ENCODE assay signal across 28 mouse cellular contexts in the genomic region with DNA sequence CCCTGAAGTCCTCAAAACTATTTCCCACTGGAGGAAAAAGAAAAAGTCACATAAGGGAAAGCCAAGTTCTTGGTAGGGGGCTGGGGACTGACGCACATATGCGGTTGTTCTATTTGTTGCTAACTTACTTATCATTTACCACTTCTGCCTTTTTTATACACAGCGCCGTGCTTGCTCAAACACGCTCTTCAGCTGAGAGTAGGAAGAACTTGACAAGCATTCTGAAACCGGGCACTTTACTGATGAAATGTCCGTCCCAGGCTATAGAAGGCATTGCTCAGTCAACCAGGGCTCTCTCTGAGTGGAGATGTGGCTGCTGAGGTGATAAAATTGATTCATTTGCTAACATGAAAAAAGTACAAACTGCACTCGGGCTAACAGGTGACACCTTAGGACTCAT. TPM values are rescaled to one million over a fixed set of nuclear protein-coding genes. Genes with fewer than 3 reads are reported as not detected.
DNase-seq lines count a peak whose midpoint lies in the region; ATAC-seq and TF ChIP-seq lines count a peak whose summit lies in the region.
"Had no signal": no experiment of that assay in that cellular context is flagged by ENCODE, and none has a peak within 500 bp of the region (broad histone marks: within the 10 kb centered on the region; RNA-seq: fewer than 3 reads in every experiment).

No protein-coding gene starts in this region.

- no peak overlapping the region for H3K9ac ChIP-seq in lung, postnatal 0 days (replicated peaks; ENCODE audit: low read depth)
- H3K9ac ChIP-seq: embryonic facial prominence, embryonic 13.5 days; embryonic facial prominence, embryonic 15.5 days; forebrain, embryonic 12.5 days had no signal

- TF ChIP-seq CTCF in lung, postnatal 0 days (IDR thresholded peaks at IDR 0.05), result no peak
- no peak for TF ChIP-seq CTCF in lung, adult 2 months (IDR thresholded peaks at IDR 0.05; ENCODE audit: insufficient read depth, low read length)

- 62% methylated on average over 8 of the region's 8 CpGs for WGBS in lung, postnatal 0 days
- 66% methylated on average over 8 of the region's 8 CpGs for WGBS in lung, adult 2 months

- no peak overlapping the region for H3K27ac ChIP-seq in lung, postnatal 0 days (ENCODE audit: low read length)
- H3K27ac ChIP-seq: embryonic facial prominence, embryonic 13.5 days; embryonic facial prominence, embryonic 15.5 days; forebrain, embryonic 10.5 days; forebrain, embryonic 12.5 days had no signal

- no peaks in the 10 kb centered on the region for H3K4me1 ChIP-seq in lung, postnatal 0 days (ENCODE audit: insufficient read depth, low read depth, low read length)
- H3K4me1 ChIP-seq in lung, adult 2 months (ENCODE audit: control insufficient read depth, insufficient read depth, low read length), result no peaks in the 10 kb centered on the region
- H3K4me1 ChIP-seq: embryonic facial prominence, embryonic 13.5 days; embryonic facial prominence, embryonic 15.5 days; forebrain, embryonic 10.5 days; forebrain, embryonic 12.5 days had no signal

- intact Hi-C loops in heart, postnatal 10 days (cut with DNase I), result no loop called here

- H3K27me3 ChIP-seq in lung, postnatal 0 days (replicated peaks; ENCODE audit: insufficient read depth, low read length), result no peaks in the 10 kb centered on the region
- H3K27me3 ChIP-seq: embryonic facial prominence, embryonic 13.5 days; embryonic facial prominence, embryonic 15.5 days; forebrain, embryonic 12.5 days had no signal

- ATAC-seq in lung, postnatal 0 days, result no peak
- peak; percentile 96 for ATAC-seq in megakaryocyte, adult 5-6 weeks (ENCODE audit: poor library complexity, severe bottlenecking)
- ATAC-seq in monocyte, adult 5-6 weeks (replicated peaks; ENCODE audit: insufficient number of reproducible peaks, low FRiP score, low TSS enrichment, poor library complexity, severe bottlenecking), result peak; percentile 50; the same call in 1 of the 2 replicates
- ATAC-seq: forebrain, embryonic 14.5 days; forebrain, embryonic 16.5 days had no signal

- no peak overlapping the region for H3K4me2 ChIP-seq in lung, postnatal 0 days (replicated peaks; ENCODE audit: low read depth, low read length)
- H3K4me2 ChIP-seq: embryonic facial prominence, embryonic 13.5 days; embryonic facial prominence, embryonic 15.5 days; forebrain, embryonic 12.5 days had no signal

- H3K36me3 ChIP-seq in lung, postnatal 0 days (ENCODE audit: insufficient read depth, low read length), result no peaks in the 10 kb centered on the region
- H3K36me3 ChIP-seq: embryonic facial prominence, embryonic 13.5 days; embryonic facial prominence, embryonic 15.5 days; forebrain, embryonic 10.5 days; forebrain, embryonic 12.5 days had no signal

- TF ChIP-seq POLR2A in lung, adult 2 months (IDR thresholded peaks at IDR 0.05; ENCODE audit: borderline replicate concordance, extremely low read depth, low read depth, low read length), result no peak

- DNase-seq in lung, postnatal 0 days (ENCODE audit: low spot score), result peak; percentile 25
- no peak for DNase-seq in lung, postnatal 4 days
- peak; percentile 40 for DNase-seq in lung, postnatal 36 days
- DNase-seq in lung, adult 2 months, result no peak
- no peak for DNase-seq in embryo, embryonic 9.5 days (ENCODE audit: extremely low spot score)
- DNase-seq in heart, postnatal 10 days, result no peak
- DNase-seq: adrenal gland, adult 2 months; adrenal gland, postnatal 10 days; adrenal gland, postnatal 25 days; cerebellum, adult 11 months; cerebellum, adult 18-20 months; cerebellum, adult 8-10 months; cerebellum, adult 9-11 months; cerebellum, postnatal 14 days; cerebellum, postnatal 36 days had no signal

- H3K9me3 ChIP-seq in lung, postnatal 0 days (ENCODE audit: low read length), result no peaks in the 10 kb centered on the region
- H3K9me3 ChIP-seq: embryonic facial prominence, embryonic 13.5 days; embryonic facial prominence, embryonic 15.5 days; forebrain, embryonic 10.5 days; forebrain, embryonic 12.5 days had no signal

- H3K4me3 ChIP-seq in lung, postnatal 0 days (ENCODE audit: low read depth, low read length), result no peak overlapping the region
- no peak overlapping the region for H3K4me3 ChIP-seq in lung, adult 2 months (replicated peaks; ENCODE audit: extremely low read depth, low read depth, low read length)
- H3K4me3 ChIP-seq: embryonic facial prominence, embryonic 13.5 days; embryonic facial prominence, embryonic 15.5 days; erythroblast, embryonic 14.5 days; forebrain, embryonic 10.5 days; forebrain, embryonic 12.5 days had no signal

- no peak for TF ChIP-seq EP300 in lung, postnatal 0 days (IDR thresholded peaks at IDR 0.05)

RNA-seq across cellular contexts. Expression of a gene that starts 9.0 kb away (rescaled TPM):
- polyA plus RNA-seq in lung, postnatal 0 days (2015; fragmentation: Nextera tagmentation; extraction: Ambion mirVana), result 0.06 and 0.17 TPM in 2 replicates
- 0.03 and 0.04 TPM in 2 replicates for polyA plus RNA-seq in lung, adult 2 months (2012; rRNA removed)
- 0.09 and 0.11 TPM in 2 replicates for total RNA-seq in megakaryocyte, adult 5-6 weeks (2015)
- 0.12 and 0.37 TPM in 2 replicates for total RNA-seq in megakaryocyte, adult 5-6 weeks (2017)
- total RNA-seq in monocyte, adult 5-6 weeks (2017), result 0.19 to 0.64 TPM (median 0.49 TPM) in 3 replicates
- total RNA-seq in heart, postnatal 10 days (2021), result not detected
- total RNA-seq: adrenal gland, adult 2 months; adrenal gland, postnatal 10 days; adrenal gland, postnatal 25 days; common myeloid progenitor, adult 5-6 weeks; ES-E14; MEL had no signal
- polyA plus RNA-seq: adrenal gland, adult 2 months; C2C12; embryonic facial prominence, embryonic 13.5 days; embryonic facial prominence, embryonic 15.5 days; erythroblast, embryonic 14.5 days; forebrain, embryonic 14.5 days; forebrain, embryonic 16.5 days had no signal

RNA-seq across cellular contexts. Expression of a gene that starts 9.2 kb away (rescaled TPM):
- 73.7 and 89.5 TPM in 2 replicates for polyA plus RNA-seq in lung, postnatal 0 days (2015; fragmentation: Nextera tagmentation; extraction: Ambion mirVana)
- polyA plus RNA-seq in lung, adult 2 months (2012; rRNA removed), result 26.6 and 54.4 TPM in 2 replicates
- 1,031 and 1,064 TPM in 2 replicates for total RNA-seq in megakaryocyte, adult 5-6 weeks (2015)
- total RNA-seq in megakaryocyte, adult 5-6 weeks (2017), result 669 and 719 TPM in 2 replicates
- total RNA-seq in monocyte, adult 5-6 weeks (2017), result 842 to 930 TPM (median 888 TPM) in 3 replicates
- 10 to 100 TPM; 17.1 to 18.5 TPM for total RNA-seq in heart, postnatal 10 days (2021)

Comparison
In these comparisons a context has a peak if more than half of its experiments do, and no peak if none do; other contexts are left out.
1. DNase-seq: peak in lung, postnatal 0 days (single experiment) and lung, postnatal 36 days (single experiment); none in lung, postnatal 4 days (0 of 2), lung, adult 2 months (single experiment), embryo, embryonic 9.5 days (single experiment) and heart, postnatal 10 days (0 of 2).
2. RNA of a gene that starts 9.2 kb away (total RNA-seq): 669 to 1,064 TPM in megakaryocyte, adult 5-6 weeks and 842 to 930 TPM in monocyte, adult 5-6 weeks; 17.1 to 18.5 TPM in heart, postnatal 10 days; every median in the first group is over 10 times any median in the second.